Mouse (Mus musculus): ENCODE data around the gene Adgrb2.

GRCm38 (mm10) chr4:130033496-130033895 is 48.8 kb downstream of the Adgrb2 start:
- TF ChIP-seq CTCF (IDR thresholded peaks at IDR 0.05; ENCODE audit: extremely low read depth, insufficient read length, insufficient replicate concordance, low read depth, low read length) (no peak), POLR2A (IDR thresholded peaks at IDR 0.05; ENCODE audit: low read depth, low read length) (no peak)

All from small intestine, adult 2 months (tissue).